Mouse (Mus musculus) kidney, adult 2 months (tissue): Measurements from ENCODE around the gene Washc1.
"Not testable (repeated sequence)": the region's sequence is repeated elsewhere in the genome, so short reads cannot be mapped to it uniquely, and the experiment has no call there.

Experiments
- CTCF ChIP-seq: fragments of 200-500 bp; conservative IDR thresholded peaks from 2 replicates; pipeline ENCODE4 v1.5.1; 2011; ENCODE audit warnings: low read depth, mild to moderate bottlenecking, control low read depth, low read length, moderate library complexity, mixed read lengths; ENCODE audit not compliant: insufficient read depth, insufficient read length
- POLR2A ChIP-seq: fragments of 200-500 bp; IDR thresholded peaks from one replicate; pipeline ENCODE4 v1.6.1; 2011; ENCODE audit warnings: low read depth, low read length, control low read depth

DNA sequence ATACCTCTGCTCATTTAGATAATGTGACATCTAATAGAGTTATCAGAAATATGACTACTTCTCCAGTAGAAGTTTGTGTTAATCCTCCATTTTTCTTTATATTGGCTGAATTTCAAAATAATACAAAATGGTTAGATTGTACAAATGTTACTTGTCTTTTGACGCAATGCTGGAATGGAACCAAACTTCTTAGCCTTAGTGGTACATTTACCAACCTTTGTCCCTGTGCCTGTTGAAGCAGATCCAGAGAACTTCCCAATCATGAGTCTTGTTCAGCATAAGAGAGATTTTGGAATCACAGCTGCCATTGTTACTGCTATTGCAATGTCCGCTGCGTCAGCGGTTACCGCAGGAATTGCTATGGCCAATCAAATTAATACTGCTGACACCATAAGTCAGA lies 55.8 kb downstream of the Washc1 start:
- TF ChIP-seq CTCF, POLR2A: not testable (repeated sequence)
